Mouse (Mus musculus) C2C12 (cell line): ENCODE data around the gene Tmc2. TPM values are rescaled to one million over a fixed set of nuclear protein-coding genes. Genes with fewer than 3 reads are reported as not detected.

Experiments
- H3K27me3 ChIP-seq: one replicate; pipeline ENCODE4 v1.6.1; 2011; ENCODE audit not compliant: control insufficient read depth, insufficient read depth, insufficient read length
- H3K36me3 ChIP-seq: one replicate; pipeline ENCODE4 v1.6.1; 2011; ENCODE audit not compliant: control insufficient read depth, insufficient read depth
- H3K4me3 ChIP-seq: one replicate; pipeline ENCODE4 v1.5.1; 2011; ENCODE audit warnings: mild to moderate bottlenecking, control low read depth; ENCODE audit not compliant: poor library complexity, insufficient read depth, severe bottlenecking
- H3K79me2 ChIP-seq: one replicate; pipeline ENCODE4 v1.6.1; 2011; ENCODE audit not compliant: control insufficient read depth, insufficient read depth
- H3K79me3 ChIP-seq: one replicate; pipeline ENCODE4 v1.6.1; 2011; ENCODE audit warnings: low read depth, control low read depth
- H3ac ChIP-seq: one replicate; pipeline ENCODE3; 2011; ENCODE audit warnings: low read depth; ENCODE audit not compliant: control insufficient read depth, insufficient read length
- CEBPB ChIP-seq: IDR thresholded peaks from one replicate; pipeline ENCODE4 v1.6.1; 2011; ENCODE audit warnings: low read depth, mild to moderate bottlenecking, control low read depth, moderate library complexity
- CTCF ChIP-seq: IDR thresholded peaks from one replicate; pipeline ENCODE4 v1.5.1; 2011; ENCODE audit not compliant: control insufficient read depth, insufficient read depth, insufficient read length
- FOSL1 ChIP-seq: IDR thresholded peaks from one replicate; pipeline ENCODE4 v1.8.0; 2011; ENCODE audit warnings: mild to moderate bottlenecking, low read length; ENCODE audit not compliant: poor library complexity, insufficient read depth, severe bottlenecking
- MAX ChIP-seq: IDR thresholded peaks from one replicate; pipeline ENCODE4 v1.6.1; 2011; ENCODE audit warnings: mild to moderate bottlenecking, control low read depth
- MYOD1 ChIP-seq: IDR thresholded peaks from one replicate; pipeline ENCODE4 v1.6.1; 2011; ENCODE audit warnings: low read depth; ENCODE audit not compliant: control insufficient read depth, insufficient read length
- MYOG ChIP-seq: IDR thresholded peaks from one replicate; pipeline ENCODE4 v1.6.1; 2011; ENCODE audit not compliant: control insufficient read depth, insufficient read length; ENCODE audit errors: extremely low read depth
- USF1 ChIP-seq: IDR thresholded peaks from one replicate; pipeline ENCODE4 v1.6.1; 2011; ENCODE audit warnings: low read depth, mild to moderate bottlenecking, control low read depth, moderate library complexity
- polyA plus RNA-seq: library from polyadenylated mRNA; unstranded; fragments of >200 nt; fragmentation: generic; extraction: Trizol; gene quantifications from one replicate; pipeline ENCODE4 v1.2.1, GENCODE M21; 2012; ENCODE audit warnings: missing spikeins

The Tmc2 gene
- polyA plus RNA-seq, 1 experiment, result not detected

DNA sequence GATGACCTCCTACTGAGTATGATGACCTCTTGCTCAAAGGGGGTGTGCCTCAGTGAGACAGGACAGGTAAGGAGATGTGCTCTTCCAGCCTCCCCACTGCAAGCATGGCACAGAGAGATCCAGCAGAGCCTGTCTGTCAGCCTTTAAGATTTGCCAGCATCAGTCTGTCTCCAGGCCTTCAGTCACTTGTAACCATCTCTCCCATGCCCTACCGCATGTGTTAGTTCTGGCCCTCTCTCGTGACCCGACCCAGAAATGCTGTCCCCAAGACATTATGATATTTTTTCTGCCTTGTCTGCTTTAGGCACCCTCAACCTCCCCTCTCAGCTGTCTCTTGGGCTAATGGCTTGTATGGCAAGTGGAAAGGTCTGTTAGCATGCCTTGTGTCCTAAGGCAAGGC, 14.6 kb downstream of the Tmc2 start:
- Histone ChIP-seq H3K79me2 (no peaks in the 10 kb centered on the region), H3K79me3 (no peaks in the 10 kb centered on the region), H3ac (no peak overlapping the region), H3K4me3 (no peak overlapping the region), H3K27me3 (peaks cover 8% of the 10 kb centered on the region), H3K36me3 (no peaks in the 10 kb centered on the region)
- TF ChIP-seq MAX (no peak), FOSL1 (no peak), CTCF (no peak), MYOD1 (no peak), USF1 (no peak), CEBPB (no peak), MYOG (no peak)

DNA sequence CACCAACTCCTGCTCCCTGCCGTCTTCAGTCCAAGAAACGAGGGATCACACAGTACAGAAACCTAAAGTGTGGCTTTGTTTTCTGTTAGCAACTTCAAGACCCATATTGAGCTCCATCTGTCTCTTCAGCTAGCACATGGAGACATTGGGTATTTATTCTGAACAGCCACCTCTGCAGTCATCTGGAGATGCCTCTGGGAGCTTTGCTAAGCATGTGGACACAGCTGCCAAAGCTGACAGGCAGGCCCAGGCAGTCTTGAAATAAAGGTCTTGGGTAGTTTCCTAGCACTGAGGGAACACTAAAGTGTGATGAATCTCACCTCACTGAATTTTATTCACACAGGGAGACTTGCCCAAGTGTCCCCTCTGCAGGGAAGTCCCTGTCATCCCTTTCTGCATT, 16.6 kb downstream of the Tmc2 start:
- Histone ChIP-seq H3K27me3 (peaks cover 8% of the 10 kb centered on the region), H3K36me3 (no peaks in the 10 kb centered on the region), H3K4me3 (no peak overlapping the region), H3K79me3 (no peaks in the 10 kb centered on the region), H3K79me2 (no peaks in the 10 kb centered on the region), H3ac (no peak overlapping the region)
- TF ChIP-seq MYOG (no peak), MAX (no peak), MYOD1 (no peak), FOSL1 (no peak), USF1 (no peak), CTCF (no peak), CEBPB (no peak)

DNA sequence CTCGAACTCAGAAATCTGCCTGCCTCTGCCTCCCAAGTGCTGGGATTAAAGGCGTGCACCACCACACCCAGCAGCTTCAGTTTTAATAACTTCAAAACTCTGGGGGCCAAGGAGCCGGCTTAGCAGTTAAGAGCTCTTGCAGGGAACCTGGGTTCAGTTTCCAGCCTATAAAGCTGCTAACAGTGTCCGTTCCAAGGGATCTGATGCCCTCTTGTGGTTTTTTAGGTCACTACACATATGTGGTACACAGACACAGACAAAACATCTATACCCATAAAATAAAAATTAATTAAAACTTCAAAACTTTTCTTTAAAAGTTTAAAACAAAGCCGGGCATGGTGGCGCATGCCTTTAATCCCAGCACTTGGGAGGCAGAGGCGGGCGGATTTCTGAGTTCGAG, 51.9 kb downstream of the Tmc2 start:
- no peaks in the 10 kb centered on the region for H3K79me2 ChIP-seq
- TF ChIP-seq MYOG (no peak), CTCF (no peak), CEBPB (no peak), MYOD1 (no peak), MAX (no peak), FOSL1 (no peak), USF1 (no peak)
- H3K27me3 ChIP-seq, result peaks cover 18% of the 10 kb centered on the region
- no peak overlapping the region for H3ac ChIP-seq
- H3K79me3 ChIP-seq, result no peaks in the 10 kb centered on the region
- no peaks in the 10 kb centered on the region for H3K36me3 ChIP-seq
- H3K4me3 ChIP-seq, result no peak overlapping the region

- Histone ChIP-seq H3K4me3 (no peak overlapping the region), H3K79me2 (no peaks in the 10 kb centered on the region), H3K27me3 (peaks cover 18% of the 10 kb centered on the region), H3K79me3 (no peaks in the 10 kb centered on the region), H3ac (no peak overlapping the region), H3K36me3 (no peaks in the 10 kb centered on the region)
- TF ChIP-seq FOSL1 (no peak), CEBPB (no peak), MAX (no peak), USF1 (no peak), CTCF (no peak)
Observed at GRCm38 (mm10) chr2:130248226-130248625, 53.2 kb downstream of the Tmc2 start.

DNA sequence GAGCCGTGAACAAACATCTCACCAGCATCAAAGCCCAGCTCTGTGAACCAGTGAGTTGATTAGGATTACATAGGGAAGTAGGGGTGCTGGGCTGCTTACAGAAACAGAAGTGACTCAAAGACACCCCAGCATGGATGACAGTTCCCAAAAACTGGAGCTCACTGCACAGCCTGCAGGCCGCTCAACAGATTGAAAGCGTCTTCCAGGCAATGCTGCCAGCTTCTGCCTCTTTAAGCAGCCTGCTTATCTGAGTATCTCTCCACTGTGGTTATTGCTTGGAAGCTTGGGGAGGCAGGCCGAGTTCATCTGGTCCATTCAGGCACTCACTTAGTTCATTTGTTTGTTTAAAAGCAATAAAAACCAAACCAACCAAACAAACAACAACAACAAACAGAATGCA, 61.8 kb downstream of the Tmc2 start:
- H3ac ChIP-seq, result no peak overlapping the region
- no peak overlapping the region for H3K4me3 ChIP-seq
- H3K79me2 ChIP-seq, result no peaks in the 10 kb centered on the region
- H3K36me3 ChIP-seq, result no peaks in the 10 kb centered on the region
- H3K27me3 ChIP-seq, result peaks cover 22% of the 10 kb centered on the region
- no peaks in the 10 kb centered on the region for H3K79me3 ChIP-seq
- TF ChIP-seq MYOG, result no peak
- TF ChIP-seq CTCF, result no peak
- no peak for TF ChIP-seq MAX
- TF ChIP-seq CEBPB, result no peak
- TF ChIP-seq FOSL1, result no peak
- TF ChIP-seq USF1, result no peak
- TF ChIP-seq MYOD1, result no peak

DNA sequence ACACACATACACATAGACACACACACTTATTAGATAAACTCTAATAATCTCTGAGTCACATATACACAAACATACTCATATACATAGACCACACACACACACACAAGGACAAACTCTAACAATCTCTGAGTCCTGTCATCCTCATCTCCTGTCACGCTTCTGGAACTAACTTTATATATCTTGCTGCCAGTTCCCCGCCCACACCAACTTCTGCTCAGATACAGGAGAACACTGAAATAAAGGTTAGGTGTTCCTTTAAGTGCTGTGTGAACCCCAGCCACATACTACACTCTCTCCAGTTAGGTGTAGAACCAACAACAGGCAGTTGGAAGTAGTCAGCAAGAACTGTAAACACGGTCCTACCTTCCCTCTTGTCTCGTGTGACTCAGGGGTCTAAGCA, 65.8 kb downstream of the Tmc2 start:
- H3K27me3 ChIP-seq, result peaks cover 31% of the 10 kb centered on the region
- no peaks in the 10 kb centered on the region for H3K79me2 ChIP-seq
- H3K79me3 ChIP-seq, result no peaks in the 10 kb centered on the region
- H3K4me3 ChIP-seq, result no peak overlapping the region
- TF ChIP-seq FOSL1 (no peak), MYOG (no peak), CEBPB (no peak), CTCF (no peak), MYOD1 (no peak), MAX (no peak), USF1 (no peak)
- no peaks in the 10 kb centered on the region for H3K36me3 ChIP-seq
- no peak overlapping the region for H3ac ChIP-seq

GRCm38 (mm10) chr2:130261914-130262313, 66.9 kb downstream of the Tmc2 start:
- Histone ChIP-seq H3K79me2 (no peaks in the 10 kb centered on the region), H3K4me3 (no peak overlapping the region), H3K36me3 (no peaks in the 10 kb centered on the region), H3K79me3 (no peaks in the 10 kb centered on the region), H3K27me3 (peaks cover 29% of the 10 kb centered on the region), H3ac (no peak overlapping the region)
- no peak for TF ChIP-seq FOSL1
- no peak for TF ChIP-seq CTCF
- no peak for TF ChIP-seq MYOG
- TF ChIP-seq MYOD1, result no peak
- TF ChIP-seq MAX, result no peak
- TF ChIP-seq USF1, result no peak
- no peak for TF ChIP-seq CEBPB
